Mouse (Mus musculus): ENCODE results near the gene Atp8b4. TPM values are rescaled to one million over a fixed set of nuclear protein-coding genes. Genes with fewer than 3 reads are reported as not detected.
A peak's percentile ranks its signal among the peaks of the same experiment; 100 is the strongest.

The Atp8b4 gene
- polyA plus RNA-seq, 2 experiments, result 3.0 to 4.9 TPM

DNA sequence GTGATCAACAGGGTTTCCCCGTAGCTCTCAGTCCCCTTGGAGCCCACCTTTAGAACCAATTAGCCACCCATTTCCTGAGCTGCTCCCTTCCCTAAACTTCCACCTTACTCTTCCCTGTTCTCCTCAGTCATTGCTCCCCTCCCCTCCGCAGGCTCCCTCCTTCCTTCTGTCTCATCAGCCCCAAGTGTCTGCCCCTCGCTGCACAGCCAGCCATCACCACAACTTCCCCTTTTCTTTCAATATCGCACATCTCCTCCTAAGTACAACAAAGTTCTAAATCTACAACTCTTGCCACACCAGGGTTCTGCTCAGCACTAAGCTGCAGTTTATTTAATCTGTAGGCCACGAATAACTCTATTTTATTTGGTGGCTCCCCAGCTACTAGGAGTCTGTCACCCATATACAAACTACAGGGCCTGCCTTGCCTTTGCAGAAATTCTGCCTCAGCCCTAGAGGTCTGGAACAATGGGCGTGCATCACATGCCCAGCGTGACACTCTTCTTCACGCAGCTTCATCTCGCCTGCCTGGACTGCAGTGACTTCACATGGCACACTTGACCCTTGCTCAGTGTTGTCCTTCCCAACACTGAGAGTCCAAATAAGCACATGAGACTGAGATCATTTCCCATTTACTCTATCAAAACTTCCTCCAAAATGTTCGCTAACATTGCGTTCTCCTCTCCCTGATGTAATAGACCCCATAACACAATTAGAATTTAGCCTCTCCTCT is 24.6 kb downstream of the Atp8b4 start:
- Histone ChIP-seq H3K9ac (replicated peaks) (no peak overlapping the region), H3K27me3 (ENCODE audit: control insufficient read depth, insufficient read depth, low read length) (no peaks in the 10 kb centered on the region), H3K27ac (no peak overlapping the region), H3K4me1 (replicated peaks; ENCODE audit: control insufficient read depth in 2 of 2, insufficient read depth in 2 of 2, low read length in 1 of 2) (peaks cover 0 to 3% of the 10 kb centered on the region in 2 experiments; a peak in 1 of 4 replicates), H3K36me3 (replicated peaks; ENCODE audit: control insufficient read depth, insufficient read depth, low read depth) (no peaks in the 10 kb centered on the region), H3K4me3 (ENCODE audit: insufficient read depth in 1 of 2, low read depth in 2 of 2, low read length in 2 of 2) (no peak overlapping the region), H3K4me2 (ENCODE audit: low read depth) (no peak overlapping the region), H3K9me3 (ENCODE audit: control insufficient read depth, low read length) (no peaks in the 10 kb centered on the region)
- 29% methylated on average over 11 of the region's 11 CpGs for WGBS (ENCODE audit: insufficient replicate concordance)
- TF ChIP-seq CTCF (IDR thresholded peaks at IDR 0.05; ENCODE audit: low read depth) (no peak), EP300 (IDR thresholded peaks at IDR 0.05; ENCODE audit: low read depth) (no peak)
- ATAC-seq (ENCODE audit: insufficient read depth), result no peak
- DNase-seq (ENCODE audit: low read depth in 3 of 3, low spot score in 3 of 3), result no peak

DNA sequence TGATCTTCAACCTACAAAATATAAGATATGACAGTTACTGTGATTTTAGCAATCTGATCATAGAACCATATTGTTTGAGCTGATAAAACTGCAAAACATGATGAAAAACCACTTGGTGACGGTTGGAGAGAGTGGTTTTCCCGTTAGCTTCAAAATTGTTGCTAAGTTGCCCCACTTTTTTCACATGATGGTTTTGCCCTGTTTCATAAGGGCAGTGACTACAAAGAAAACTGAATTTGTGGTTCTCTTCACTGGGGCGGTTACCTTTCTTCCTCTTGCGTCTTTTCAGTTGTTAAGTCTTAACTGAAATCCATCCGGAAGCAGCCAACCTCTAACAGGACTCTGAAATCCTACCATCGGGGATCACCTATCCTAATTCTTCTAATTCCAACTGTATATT is 26.5 kb downstream of the Atp8b4 start:
- TF ChIP-seq CTCF (IDR thresholded peaks at IDR 0.05; ENCODE audit: low read depth) (no peak), EP300 (IDR thresholded peaks at IDR 0.05; ENCODE audit: low read depth) (peak; percentile 28; the same call in 1 of the 2 replicates)
- no peak overlapping the region for H3K27ac ChIP-seq
- peaks cover 0 to 3% of the 10 kb centered on the region in 2 experiments; a peak in 1 of 4 replicates for H3K4me1 ChIP-seq (replicated peaks; ENCODE audit: control insufficient read depth in 2 of 2, insufficient read depth in 2 of 2, low read length in 1 of 2)
- no peak overlapping the region for H3K4me3 ChIP-seq (ENCODE audit: insufficient read depth in 1 of 2, low read depth in 2 of 2, low read length in 2 of 2)
- DNase-seq (ENCODE audit: low read depth in 3 of 3, low spot score in 3 of 3) (no peak), ATAC-seq (ENCODE audit: insufficient read depth) (no peak)
- H3K9me3 ChIP-seq (ENCODE audit: control insufficient read depth, low read length), result no peaks in the 10 kb centered on the region
- H3K36me3 ChIP-seq (replicated peaks; ENCODE audit: control insufficient read depth, insufficient read depth, low read depth), result no peaks in the 10 kb centered on the region
- H3K4me2 ChIP-seq (ENCODE audit: low read depth), result no peak overlapping the region
- H3K9ac ChIP-seq (replicated peaks), result no peak overlapping the region
- WGBS (ENCODE audit: insufficient replicate concordance), result 47% methylated on average over 6 of the region's 6 CpGs
- H3K27me3 ChIP-seq (ENCODE audit: control insufficient read depth, insufficient read depth, low read length), result no peaks in the 10 kb centered on the region

DNA sequence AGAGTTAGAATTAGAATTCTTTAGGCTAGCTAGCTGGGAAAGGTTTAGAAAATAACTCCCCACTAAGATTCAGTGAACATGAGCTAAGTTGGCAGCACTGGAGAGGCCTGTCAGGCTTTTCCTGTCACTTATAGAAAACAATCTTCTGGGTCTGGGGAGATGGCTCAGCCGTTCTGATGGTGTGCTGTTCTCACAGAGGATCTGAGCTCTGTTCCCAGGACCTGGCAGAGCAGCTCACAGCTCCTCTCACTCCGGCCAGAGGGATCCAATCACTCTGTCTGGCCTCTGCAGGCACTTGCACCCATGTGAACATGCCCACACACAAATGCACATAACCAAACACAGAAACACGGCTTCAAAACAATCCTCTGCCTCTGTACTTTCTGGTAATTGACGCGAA is 27.6 kb downstream of the Atp8b4 start:
- H3K9ac ChIP-seq (replicated peaks), result no peak overlapping the region
- no peak overlapping the region for H3K27ac ChIP-seq
- DNase-seq (ENCODE audit: low read depth in 3 of 3, low spot score in 3 of 3) (no peak), ATAC-seq (ENCODE audit: insufficient read depth) (no peak)
- H3K4me2 ChIP-seq (ENCODE audit: low read depth), result no peak overlapping the region
- H3K27me3 ChIP-seq (ENCODE audit: control insufficient read depth, insufficient read depth, low read length), result no peaks in the 10 kb centered on the region
- no peaks in the 10 kb centered on the region for H3K9me3 ChIP-seq (ENCODE audit: control insufficient read depth, low read length)
- H3K4me3 ChIP-seq (ENCODE audit: insufficient read depth in 1 of 2, low read depth in 2 of 2, low read length in 2 of 2), result no peak overlapping the region
- WGBS (ENCODE audit: insufficient replicate concordance), result 55% methylated on average over 5 of the region's 5 CpGs
- H3K4me1 ChIP-seq (replicated peaks; ENCODE audit: control insufficient read depth in 2 of 2, insufficient read depth in 2 of 2, low read length in 1 of 2), result peaks cover 0 to 4% of the 10 kb centered on the region in 2 experiments; a peak in 2 of 4 replicates
- H3K36me3 ChIP-seq (replicated peaks; ENCODE audit: control insufficient read depth, insufficient read depth, low read depth), result no peaks in the 10 kb centered on the region
- TF ChIP-seq EP300 (IDR thresholded peaks at IDR 0.05; ENCODE audit: low read depth) (no peak), CTCF (IDR thresholded peaks at IDR 0.05; ENCODE audit: low read depth) (no peak)

- no peaks in the 10 kb centered on the region for H3K27me3 ChIP-seq (ENCODE audit: control insufficient read depth, insufficient read depth, low read length)
- ATAC-seq (ENCODE audit: insufficient read depth) (no peak), DNase-seq (ENCODE audit: low read depth in 3 of 3, low spot score in 3 of 3) (no peak)
- H3K9ac ChIP-seq (replicated peaks), result no peak overlapping the region
- H3K36me3 ChIP-seq (replicated peaks; ENCODE audit: control insufficient read depth, insufficient read depth, low read depth), result no peaks in the 10 kb centered on the region
- no peak overlapping the region for H3K4me2 ChIP-seq (ENCODE audit: low read depth)
- WGBS (ENCODE audit: insufficient replicate concordance), result 26% methylated on average over 4 of the region's 4 CpGs
- no peaks in the 10 kb centered on the region for H3K9me3 ChIP-seq (ENCODE audit: control insufficient read depth, low read length)
- TF ChIP-seq CTCF (IDR thresholded peaks at IDR 0.05; ENCODE audit: low read depth) (no peak), EP300 (IDR thresholded peaks at IDR 0.05; ENCODE audit: low read depth) (no peak)
- no peak overlapping the region for H3K27ac ChIP-seq
- peaks cover 0 to 2% of the 10 kb centered on the region in 2 experiments; a peak in 2 of 4 replicates for H3K4me1 ChIP-seq (replicated peaks; ENCODE audit: control insufficient read depth in 2 of 2, insufficient read depth in 2 of 2, low read length in 1 of 2)
- H3K4me3 ChIP-seq (ENCODE audit: insufficient read depth in 1 of 2, low read depth in 2 of 2, low read length in 2 of 2), result no peak overlapping the region
Measured at GRCm38 (mm10) chr2:126467790-126468189, 32.7 kb downstream of the Atp8b4 start.

DNA sequence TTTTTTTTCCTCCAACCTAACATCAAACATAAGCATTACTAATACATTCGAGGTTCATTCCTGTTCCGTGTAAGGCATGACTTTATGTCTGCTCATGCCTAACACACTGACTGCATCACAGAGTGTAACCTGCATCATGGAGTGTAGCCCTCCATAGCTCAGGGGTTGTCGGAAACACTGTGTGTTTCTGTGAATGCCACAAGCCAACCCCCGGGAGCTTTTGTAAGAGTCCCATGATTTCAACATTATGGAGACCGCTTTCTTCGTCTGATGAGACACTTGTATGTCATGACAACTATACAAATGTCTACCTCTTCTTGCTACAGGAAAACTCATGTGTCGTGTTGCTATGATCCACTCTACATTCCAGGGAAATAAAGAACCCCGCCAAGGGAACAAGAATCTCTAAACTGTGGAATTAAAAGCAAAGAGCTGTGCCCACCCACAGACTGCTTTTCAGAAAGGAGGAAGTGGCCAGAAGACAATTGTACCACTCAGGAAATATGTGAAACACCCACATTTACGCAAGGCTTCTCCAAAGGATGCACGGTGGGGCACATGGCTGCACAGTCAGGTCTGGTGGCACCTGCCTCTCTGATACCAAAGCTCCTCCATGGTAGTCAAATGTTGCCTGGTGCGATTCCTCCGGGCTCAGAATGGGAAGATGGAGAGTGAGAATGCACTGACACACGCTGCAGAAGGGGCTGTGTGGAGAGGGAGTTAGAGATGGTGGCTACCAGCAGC is 33.9 kb downstream of the Atp8b4 start:
- no peaks in the 10 kb centered on the region for H3K36me3 ChIP-seq (replicated peaks; ENCODE audit: control insufficient read depth, insufficient read depth, low read depth)
- H3K27ac ChIP-seq, result no peak overlapping the region
- H3K27me3 ChIP-seq (ENCODE audit: control insufficient read depth, insufficient read depth, low read length), result no peaks in the 10 kb centered on the region
- no peak for TF ChIP-seq CTCF (IDR thresholded peaks at IDR 0.05; ENCODE audit: low read depth)
- no peak for TF ChIP-seq EP300 (IDR thresholded peaks at IDR 0.05; ENCODE audit: low read depth)
- DNase-seq (ENCODE audit: low read depth in 3 of 3, low spot score in 3 of 3) (no peak), ATAC-seq (ENCODE audit: insufficient read depth) (no peak)
- no peak overlapping the region for H3K4me2 ChIP-seq (ENCODE audit: low read depth)
- no peak overlapping the region for H3K4me3 ChIP-seq (ENCODE audit: insufficient read depth in 1 of 2, low read depth in 2 of 2, low read length in 2 of 2)
- H3K9me3 ChIP-seq (ENCODE audit: control insufficient read depth, low read length), result no peaks in the 10 kb centered on the region
- peaks cover 0 to 2% of the 10 kb centered on the region in 2 experiments; a peak in 2 of 4 replicates for H3K4me1 ChIP-seq (replicated peaks; ENCODE audit: control insufficient read depth in 2 of 2, insufficient read depth in 2 of 2, low read length in 1 of 2)
- no peak overlapping the region for H3K9ac ChIP-seq (replicated peaks)
- WGBS (ENCODE audit: insufficient replicate concordance), result 37% methylated on average over 13 of the region's 13 CpGs
